Mouse (Mus musculus) mature B cell (primary cell): ENCODE results near the gene 4933415F23Rik.
"Not testable (repeated sequence)": the region's sequence is repeated elsewhere in the genome, so short reads cannot be mapped to it uniquely, and the experiment has no call there.

Source experiments
- in situ Hi-C: fragments of 300-500 bp; cut with MboI; formaldehyde crosslinking; loops from 2 replicates; pipeline ENCODE4 v1.14.3; 2019

Gene 4933415F23Rik

DNA sequence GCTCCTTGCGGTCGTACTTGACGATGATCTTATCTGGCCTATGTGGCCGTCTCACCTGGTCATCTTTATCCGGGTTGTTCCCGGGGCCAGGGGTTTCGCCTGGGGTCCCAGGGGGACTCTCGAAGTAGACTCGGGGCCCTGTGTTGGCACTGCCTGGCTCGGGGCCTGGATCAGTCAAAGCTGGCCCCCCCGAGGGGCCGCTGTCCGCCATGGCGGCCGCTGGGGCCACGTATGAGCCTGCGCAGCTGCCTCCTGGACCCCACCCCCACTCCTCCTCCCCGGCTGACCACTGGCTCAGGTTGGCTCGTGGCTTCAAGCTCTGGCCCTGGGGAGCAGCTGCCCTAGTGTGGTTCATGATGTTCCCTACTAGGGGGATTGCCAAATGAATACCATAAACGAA is at the start of gene 4933415F23Rik:
Gene 4933415F23Rik, minus strand, starts transcription at position 233 of the 400 bp plus-strand sequence.
- in situ Hi-C loops = no loop called here

DNA sequence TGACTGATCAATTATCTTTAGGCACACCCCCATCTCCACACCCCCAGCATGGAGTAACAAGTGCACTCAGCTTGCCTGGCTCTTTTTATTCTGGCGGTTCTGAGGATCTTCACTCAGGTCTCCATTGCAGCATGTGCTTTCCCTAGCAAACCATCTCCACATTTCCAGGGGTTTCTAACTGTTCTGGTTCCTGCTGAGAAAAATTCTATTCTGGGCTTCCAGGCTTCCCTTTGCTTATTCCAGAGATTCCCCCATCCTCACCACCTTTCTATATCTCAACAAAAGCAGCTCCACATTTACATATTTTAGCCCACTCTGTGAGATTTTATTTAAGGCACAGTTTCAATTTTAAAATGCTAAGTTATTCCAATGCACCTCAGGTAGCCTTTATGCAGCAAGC is 49.7 kb upstream of the 4933415F23Rik start:
- in situ Hi-C loops = no loop called here

DNA sequence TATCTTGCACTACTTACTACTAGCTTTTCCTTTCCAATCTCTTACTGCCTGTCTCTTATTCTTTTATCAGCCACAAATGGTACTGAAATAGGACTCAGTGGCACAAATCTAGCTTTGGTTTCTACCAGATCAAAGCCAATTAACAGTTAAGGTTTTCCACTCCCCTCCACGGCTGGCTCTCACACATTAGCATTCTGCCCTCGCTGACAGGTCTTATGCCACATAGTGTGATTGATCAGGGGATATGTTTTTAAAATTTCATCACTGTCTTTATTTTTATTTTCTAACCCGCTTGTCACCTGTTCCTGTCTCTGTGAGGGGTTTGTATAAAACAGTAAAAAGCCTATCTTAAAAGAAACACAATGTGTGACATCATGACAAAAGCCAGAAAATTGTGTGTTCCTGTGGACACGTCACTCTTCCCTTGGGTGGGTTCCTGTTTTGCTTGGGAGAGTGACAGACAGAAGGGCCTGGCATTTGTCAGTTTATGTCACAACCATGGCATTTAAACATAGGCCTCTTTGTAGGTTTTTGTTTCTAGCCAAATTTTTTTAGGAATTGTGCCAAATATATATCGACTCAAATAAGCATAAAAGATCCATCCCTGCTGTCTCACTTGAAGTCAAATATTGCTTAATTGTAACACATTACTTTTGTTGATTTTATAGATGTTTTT is 44.3 kb upstream of the 4933415F23Rik start:
- in situ Hi-C loops = no loop called here

DNA sequence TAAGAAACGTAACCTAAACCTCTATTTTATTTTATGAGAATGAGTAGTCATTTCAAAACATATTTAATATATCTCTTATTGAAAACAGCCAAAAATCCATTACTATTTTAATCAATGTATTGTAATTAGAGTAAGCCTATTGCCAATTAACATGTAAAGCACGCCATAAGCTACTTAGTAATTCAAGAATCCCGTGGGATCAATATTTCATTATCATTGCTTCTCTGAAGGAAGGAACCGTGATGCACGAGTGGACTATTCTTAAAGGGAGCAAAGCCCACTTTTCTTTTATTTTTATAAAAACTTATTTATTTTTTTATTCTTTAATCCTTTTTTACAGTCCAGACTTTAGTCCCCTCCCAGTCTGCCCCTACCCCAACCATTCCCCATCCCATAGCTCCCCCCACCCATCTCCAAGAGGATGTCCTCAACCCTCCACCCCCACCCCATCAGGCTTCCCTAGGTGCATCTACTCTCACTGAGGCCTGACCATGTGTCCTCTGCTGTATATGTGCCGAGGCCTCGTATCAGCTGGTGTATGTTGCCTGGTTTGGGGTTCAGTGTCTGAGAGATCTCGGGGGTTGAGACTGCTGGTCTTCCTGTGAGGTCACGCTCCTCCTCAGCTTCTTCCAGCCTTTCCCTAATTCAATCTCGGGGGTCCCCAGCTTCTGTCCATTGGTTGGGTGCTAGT is 39.2 kb upstream of the 4933415F23Rik start:
- in situ Hi-C loops = no loop called here

DNA sequence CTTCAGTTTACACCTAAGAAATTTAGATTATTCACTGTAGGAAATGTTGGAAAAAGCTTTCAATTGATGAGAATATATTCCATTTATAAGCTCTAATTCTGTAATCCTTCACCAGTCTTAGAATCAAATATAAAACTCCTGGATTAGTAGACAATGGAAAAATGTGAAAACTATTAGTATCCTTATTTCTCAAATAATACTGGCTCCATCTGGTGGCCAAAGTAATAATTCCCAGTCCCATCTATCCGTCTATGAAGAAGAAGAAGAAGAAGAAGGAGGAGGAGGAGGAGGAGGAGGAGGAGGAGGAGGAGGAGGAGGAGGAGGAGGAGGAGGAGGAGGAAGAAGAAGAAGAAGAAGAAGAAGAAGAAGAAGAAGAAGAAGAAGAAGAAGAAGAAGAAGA is 38.5 kb upstream of the 4933415F23Rik start:
- in situ Hi-C loops = not testable (repeated sequence)

DNA sequence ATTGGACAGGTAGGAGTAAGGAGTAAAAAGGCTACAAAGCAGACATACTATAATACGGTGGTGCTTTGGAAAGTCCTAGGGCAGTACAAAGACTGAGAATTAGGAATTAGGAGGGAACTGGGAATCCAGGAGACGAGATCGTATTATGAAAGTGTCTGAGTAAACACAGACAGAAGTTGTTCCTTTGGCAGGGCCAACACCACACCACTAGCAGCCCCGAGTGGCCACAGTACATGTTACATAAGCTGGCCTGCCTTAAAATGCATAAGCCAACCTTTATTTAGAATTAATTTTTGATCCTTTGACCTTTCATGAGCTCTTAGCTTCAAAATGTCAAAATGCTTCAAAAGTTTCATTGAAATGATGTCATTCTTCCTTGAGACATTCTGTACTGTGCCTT is 18.8 kb upstream of the 4933415F23Rik start:
- in situ Hi-C loops = no loop called here

DNA sequence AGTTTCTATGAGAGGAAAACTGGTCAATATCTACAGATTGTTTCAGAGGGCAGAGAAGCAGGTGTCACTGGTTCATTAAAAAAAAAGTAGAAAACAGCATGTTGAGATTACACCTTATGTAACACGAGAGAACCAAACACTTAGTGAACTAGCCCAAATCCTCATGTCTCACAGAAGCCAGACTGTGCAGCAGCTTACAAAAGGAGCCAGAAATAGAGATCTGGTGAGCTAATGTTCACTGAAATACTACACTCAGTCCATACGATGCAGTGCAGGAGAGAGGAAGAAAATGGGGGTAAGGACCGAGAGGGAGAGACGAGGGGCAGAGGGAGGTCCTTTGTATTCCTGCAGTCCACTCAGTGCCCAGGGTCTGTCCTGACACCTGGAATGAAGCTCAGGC is 17.4 kb upstream of the 4933415F23Rik start:
- in situ Hi-C loops = no loop called here

DNA sequence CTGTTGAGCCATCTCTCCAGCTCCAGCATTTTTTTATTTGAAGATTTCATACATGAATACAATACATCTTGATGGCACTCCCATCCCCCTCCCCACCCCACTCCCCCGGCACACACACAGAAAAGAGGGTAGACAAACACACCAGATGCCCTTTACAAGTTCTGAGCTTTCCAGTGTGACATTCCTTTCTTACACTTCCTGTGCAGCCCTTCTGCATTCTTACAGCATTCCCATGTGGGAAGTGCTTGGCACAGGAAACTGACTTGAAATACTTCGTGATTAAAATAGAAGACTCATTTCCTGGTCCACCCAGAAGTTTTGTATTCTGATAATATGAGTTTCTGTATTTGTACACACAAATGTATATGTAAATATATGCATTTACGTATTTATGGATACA is 15.4 kb upstream of the 4933415F23Rik start:
- in situ Hi-C loops = no loop called here

DNA sequence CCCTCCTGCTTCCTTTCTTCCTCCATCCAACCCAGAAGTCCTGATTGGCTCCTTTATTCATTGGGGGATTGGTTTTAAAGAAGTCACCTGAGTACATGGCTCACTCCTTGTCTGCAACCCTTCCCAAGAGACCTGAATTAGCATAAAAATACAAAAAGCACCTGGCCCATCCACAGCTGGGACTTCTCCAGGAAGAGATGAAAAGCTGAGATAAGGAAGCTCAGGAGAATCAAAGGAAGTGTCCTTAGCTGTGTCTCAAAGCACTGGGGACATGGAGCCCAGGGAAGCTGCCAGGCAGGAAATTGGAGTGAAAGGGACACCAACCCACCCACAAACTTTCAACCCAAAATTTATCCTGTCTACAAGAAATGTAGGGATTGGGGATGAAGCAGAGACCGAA is 7.1 kb upstream of the 4933415F23Rik start:
- in situ Hi-C loops = no loop called here

DNA sequence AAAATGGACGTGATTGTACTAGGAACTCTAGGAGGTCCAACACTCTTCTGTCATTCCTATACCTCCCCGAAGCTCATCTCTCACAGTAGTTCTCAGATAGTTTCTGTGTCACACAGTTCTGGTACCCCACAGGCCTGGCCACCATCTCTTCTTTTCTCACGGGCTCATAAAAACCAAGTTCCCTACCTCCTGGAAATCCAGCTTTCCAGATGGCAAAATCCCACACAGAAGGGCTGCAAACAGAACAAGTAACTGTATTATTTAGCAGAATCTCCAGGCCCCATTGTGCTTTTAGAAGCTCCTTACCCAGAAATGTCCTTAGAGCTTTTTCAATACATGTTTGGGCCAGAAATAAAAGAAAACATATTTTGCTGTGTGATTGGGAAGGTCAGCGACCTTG is 828 bp upstream of the 4933415F23Rik start:
- in situ Hi-C loops = no loop called here

DNA sequence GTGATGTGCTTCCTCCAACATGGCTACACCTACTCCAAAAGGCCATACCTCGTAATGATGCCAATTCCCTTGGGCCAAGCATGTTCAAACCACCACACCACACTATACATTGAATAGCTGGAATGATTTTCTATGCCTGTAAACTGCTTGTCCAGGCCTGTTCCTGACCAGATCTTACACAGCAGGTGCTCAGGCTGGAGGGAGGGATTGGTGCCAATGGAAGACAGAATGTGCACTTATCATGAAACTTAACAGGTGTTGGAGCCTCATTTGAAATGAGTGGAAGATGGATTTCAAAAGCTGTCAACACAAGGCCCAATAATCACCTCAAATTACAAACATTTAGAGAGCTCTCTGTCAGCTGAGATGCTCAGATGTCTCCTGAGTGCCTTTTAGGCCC is 2.3 kb downstream of the 4933415F23Rik start:
- in situ Hi-C loops = no loop called here

DNA sequence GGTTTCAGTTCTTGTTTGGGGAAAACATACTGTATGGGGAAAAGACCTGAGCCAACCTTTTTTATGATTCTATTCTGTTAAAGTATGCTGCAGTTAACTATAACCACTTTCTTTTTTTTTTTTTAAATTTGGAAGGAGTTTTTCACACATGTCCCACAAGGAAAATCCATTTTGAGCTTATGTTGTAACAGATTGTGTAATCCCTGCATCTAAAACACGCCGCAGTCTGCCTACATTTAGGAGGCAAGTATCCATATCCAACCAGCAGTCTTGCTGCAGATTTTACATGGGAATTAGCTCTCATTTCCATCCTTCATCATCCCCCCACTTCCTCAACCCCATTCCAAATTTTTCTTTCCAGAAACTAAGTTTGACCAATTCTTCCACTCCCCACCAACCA is 3.6 kb downstream of the 4933415F23Rik start:
- in situ Hi-C loops = no loop called here

DNA sequence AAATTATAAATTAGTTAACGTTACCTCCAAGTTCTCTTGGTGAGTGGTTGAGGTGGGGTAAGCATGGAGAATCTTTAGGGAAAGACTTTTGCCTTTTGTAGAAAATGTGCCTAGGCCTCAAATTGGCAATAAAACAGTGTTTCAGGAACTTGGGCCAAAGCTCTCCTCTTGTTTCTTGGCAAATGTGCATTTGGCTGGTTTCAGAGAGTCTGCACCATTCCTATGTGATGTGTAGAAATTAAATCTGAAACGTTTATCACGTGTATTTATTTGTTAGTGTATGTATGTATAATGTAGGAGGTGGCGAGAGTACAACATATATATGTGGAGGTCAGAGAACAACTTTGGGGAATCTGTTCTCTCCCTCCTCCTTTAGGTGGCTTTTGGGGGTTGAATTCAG is 4.1 kb downstream of the 4933415F23Rik start:
- in situ Hi-C loops = no loop called here

DNA sequence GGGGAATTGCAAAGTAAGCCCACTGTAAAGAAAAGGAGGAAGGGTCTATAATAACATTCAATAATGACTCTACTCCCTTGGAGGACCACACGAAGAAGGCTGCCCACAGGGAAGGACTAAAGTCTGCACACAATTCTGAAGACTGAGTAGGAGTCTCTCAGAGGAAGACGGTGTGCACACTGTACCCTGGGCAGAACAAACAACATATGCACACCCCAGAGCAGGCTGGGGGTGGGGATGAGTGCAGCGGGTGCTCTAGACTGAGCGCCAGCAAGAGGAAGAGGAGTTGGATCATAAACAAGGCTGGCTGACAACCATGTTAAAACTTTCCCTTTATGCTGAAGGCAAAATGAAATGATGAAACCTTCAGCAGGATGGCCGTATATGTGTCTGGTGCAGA is 34.3 kb downstream of the 4933415F23Rik start:
- in situ Hi-C loops = no loop called here

DNA sequence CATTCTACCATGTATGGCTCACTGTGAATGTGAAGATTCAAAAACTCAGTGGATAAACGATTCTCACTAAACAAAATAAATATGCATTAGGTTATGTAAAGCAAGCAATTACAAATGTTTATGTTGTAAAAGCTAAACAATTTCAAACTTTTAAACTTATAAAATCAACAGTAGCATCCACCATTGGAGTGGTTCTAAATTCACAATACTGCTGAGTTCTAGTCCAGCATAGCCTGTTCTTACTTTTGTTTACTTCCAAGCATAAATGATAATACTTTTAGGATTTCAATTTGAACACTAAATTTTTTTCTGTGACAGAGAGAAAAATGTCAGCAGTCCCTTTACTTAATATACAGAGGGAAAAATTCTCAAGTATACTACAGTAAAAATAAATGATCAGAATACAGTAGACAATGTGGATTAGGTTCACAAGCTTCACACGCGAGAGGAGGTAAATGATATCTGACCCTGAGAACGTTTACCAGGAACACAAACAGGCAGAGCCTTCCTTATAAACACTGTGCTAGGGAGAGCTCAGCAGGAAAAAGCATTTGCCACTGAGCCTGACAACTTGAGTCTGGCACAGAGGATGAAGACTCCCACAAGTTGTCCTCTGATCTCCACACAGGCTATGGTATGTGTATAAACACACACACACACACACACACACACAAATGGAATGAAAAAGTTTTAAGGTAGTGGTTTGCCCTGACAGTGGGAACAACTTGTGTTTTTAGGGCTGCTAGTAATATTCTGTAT is 37.2 kb downstream of the 4933415F23Rik start:
- in situ Hi-C loops = no loop called here

DNA sequence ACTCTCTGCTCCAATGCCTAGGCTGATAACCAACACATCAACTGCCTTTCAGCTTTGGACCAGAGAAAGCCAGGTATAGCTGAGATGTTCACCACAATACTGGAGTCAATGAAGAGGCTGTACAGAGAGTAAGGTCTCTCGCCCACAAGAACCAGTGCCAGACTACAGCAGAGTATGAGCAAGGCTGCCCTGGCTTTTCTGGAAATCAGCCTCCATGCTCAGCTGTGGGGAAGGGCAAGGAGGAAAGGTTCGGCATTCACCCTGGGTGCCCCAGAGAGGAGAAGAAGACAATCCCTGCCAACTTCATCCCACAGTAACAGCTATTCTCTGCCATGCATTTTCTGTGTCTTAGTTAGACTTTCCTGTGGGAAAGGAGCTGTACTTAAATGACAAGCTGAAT is 38.1 kb downstream of the 4933415F23Rik start:
- in situ Hi-C loops = no loop called here

DNA sequence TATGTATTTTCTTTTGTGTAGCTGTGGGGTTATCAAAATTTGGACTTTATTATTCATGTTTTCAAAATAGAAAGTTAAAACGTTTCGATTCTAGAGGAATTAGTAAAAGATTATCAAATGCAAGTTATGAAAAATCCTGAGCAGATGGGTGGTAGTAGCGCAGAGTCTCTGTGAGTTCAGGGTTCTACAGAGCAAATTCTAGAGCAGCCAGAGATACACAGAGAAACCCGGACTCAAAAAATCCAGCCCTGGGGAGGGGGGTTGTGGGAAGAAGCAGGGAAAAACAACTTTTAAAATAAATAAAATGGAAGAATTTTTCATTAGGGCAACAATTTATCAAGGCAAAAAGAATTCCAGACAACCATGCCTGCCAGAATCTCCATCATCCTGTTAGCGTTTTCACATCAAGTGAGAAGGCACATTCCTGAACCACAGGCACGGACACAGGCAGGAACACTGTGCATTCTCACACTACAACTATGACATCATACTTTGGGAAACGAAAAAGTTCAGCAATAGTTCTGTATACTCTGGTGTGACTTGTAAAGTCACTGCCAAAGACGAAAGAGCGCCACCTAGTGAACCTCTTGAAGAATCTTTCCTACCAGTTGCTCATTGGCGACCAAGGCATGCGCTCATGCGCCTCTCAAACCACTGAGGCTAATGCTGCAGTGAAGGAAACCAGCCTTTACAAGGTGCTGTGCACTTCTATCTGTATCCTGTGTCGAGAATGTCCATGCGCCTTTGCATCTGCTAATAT is 40.3 kb downstream of the 4933415F23Rik start:
- in situ Hi-C loops = no loop called here

DNA sequence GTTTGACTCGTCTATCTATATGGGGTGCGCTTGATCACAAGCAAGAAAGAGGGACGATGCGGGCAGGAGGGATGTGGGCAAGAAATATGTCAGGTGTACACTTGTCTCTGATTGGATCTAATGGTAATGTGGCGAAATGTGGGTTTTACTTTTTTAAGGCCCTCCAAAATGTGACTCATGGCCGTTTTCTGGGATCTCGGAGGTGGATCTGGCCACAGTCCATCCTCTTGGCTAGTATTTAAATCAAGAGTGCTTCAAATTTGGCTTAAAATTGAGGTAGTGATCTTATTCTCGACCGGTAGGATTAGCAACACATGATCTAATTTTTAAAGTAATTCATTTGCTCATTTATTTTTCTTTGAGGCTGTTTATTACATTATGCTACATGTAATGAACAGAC is 42.0 kb downstream of the 4933415F23Rik start:
- in situ Hi-C loops = no loop called here
